Mouse (Mus musculus) limb, embryonic 13.5 days (tissue): ENCODE data around the gene Mpnd. TPM values are rescaled to one million over a fixed set of nuclear protein-coding genes. Genes with fewer than 3 reads are reported as not detected.

Experiments used
- ATAC-seq: fragments of 200-750 bp; cut with Nextera tagmentation; 2 replicates; pipeline ENCODE4 v1.8.0; 2017; ENCODE audit warnings: low read depth, moderate number of reproducible peaks, moderate TSS enrichment; ENCODE audit not compliant: low FRiP score
- H3K27ac ChIP-seq: fragments of 300-500 bp; sonication (generic); 2 replicates; pipeline ENCODE4 v1.5.1; 2015; ENCODE audit warnings: inconsistent platforms, mild to moderate bottlenecking, moderate library complexity
- H3K27me3 ChIP-seq: fragments of 300-500 bp; sonication (generic); 2 replicates; pipeline ENCODE4 v1.6.1; 2015; ENCODE audit warnings: mild to moderate bottlenecking, inconsistent platforms
- H3K36me3 ChIP-seq: fragments of 300-500 bp; sonication (generic); 2 replicates; pipeline ENCODE4 v1.6.1; 2015; ENCODE audit warnings: inconsistent platforms, mild to moderate bottlenecking, moderate library complexity
- H3K4me1 ChIP-seq: fragments of 300-500 bp; sonication (generic); 2 replicates; pipeline ENCODE4 v1.6.1; 2015; ENCODE audit warnings: inconsistent platforms
- H3K4me2 ChIP-seq: fragments of 300-500 bp; sonication (generic); replicated peaks from 2 replicates; pipeline ENCODE4 v1.6.1; 2015; ENCODE audit warnings: inconsistent platforms, mild to moderate bottlenecking, moderate library complexity
- H3K4me3 ChIP-seq: fragments of 300-500 bp; sonication (generic); 2 replicates; pipeline ENCODE4 v1.5.1; 2015; ENCODE audit warnings: moderate library complexity, mild to moderate bottlenecking, inconsistent platforms
- H3K9ac ChIP-seq: fragments of 300-500 bp; sonication (generic); 2 replicates; pipeline ENCODE4 v1.6.1; 2015; ENCODE audit warnings: mild to moderate bottlenecking, inconsistent platforms
- H3K9me3 ChIP-seq: fragments of 300-500 bp; sonication (generic); 2 replicates; pipeline ENCODE4 v1.6.1; 2016; ENCODE audit warnings: inconsistent platforms
- WGBS: fragments of 180-500 bp; shearing (Covaris S2); methylation state at CpG from one replicate; pipeline ENCODE4 v1.1.7; 2015; 5-methylcytosine and 5-hydroxymethylcytosine counted together
- polyA plus RNA-seq: library from polyadenylated mRNA; unstranded; fragments of >200 nt; fragmentation: Nextera tagmentation; extraction: Ambion mirVana; gene quantifications from 2 replicates; pipeline ENCODE4 v1.2.1, GENCODE M21; 2015

The Mpnd gene
- polyA plus RNA-seq, 1 experiment from 2014 or later: 109 TPM

- Histone ChIP-seq H3K36me3 (peaks cover 93% of the 10 kb centered on the region), H3K4me3 (no peak overlapping the region), H3K4me2 (no peak overlapping the region), H3K9ac (no peak overlapping the region), H3K27me3 (no peaks in the 10 kb centered on the region), H3K27ac (no peak overlapping the region), H3K4me1 (peaks cover 8% of the 10 kb centered on the region), H3K9me3 (no peaks in the 10 kb centered on the region)
- WGBS: 95% methylated on average over 9 of the region's 9 CpGs
- no peak for ATAC-seq
Observed at GRCm38 (mm10) chr17:56015293-56015692, 9.8 kb downstream of the Mpnd start.

- 87% methylated on average over 8 of the region's 8 CpGs for WGBS
- no peak overlapping the region for H3K27ac ChIP-seq
Observed at GRCm38 (mm10) chr17:56016382-56016781, 10.9 kb downstream of the Mpnd start.

GRCm38 (mm10) chr17:56016793-56017785 lies 11.6 kb downstream of the Mpnd start:
- WGBS: 81% methylated on average over 15 of the region's 15 CpGs

More at GRCm38 (mm10) chr17:56016382-56016781, 10.9 kb downstream of the Mpnd start:
- no peaks in the 10 kb centered on the region for H3K27me3 ChIP-seq
- no peak overlapping the region for H3K4me2 ChIP-seq
- no peak overlapping the region for H3K4me3 ChIP-seq
- no peaks in the 10 kb centered on the region for H3K9me3 ChIP-seq
- peaks cover 94% of the 10 kb centered on the region for H3K36me3 ChIP-seq
- no peak overlapping the region for H3K9ac ChIP-seq
- H3K4me1 ChIP-seq: no peaks in the 10 kb centered on the region
- no peak for ATAC-seq

GRCm38 (mm10) chr17:56017848-56018247 lies 12.3 kb downstream of the Mpnd start:
- Histone ChIP-seq H3K4me2 (no peak overlapping the region), H3K4me1 (0 out of 2 replicates have a peak, but pooled peaks cover 3% of the 10 kb centered on the region), H3K27me3 (no peaks in the 10 kb centered on the region), H3K9ac (0 out of 2 replicates have a peak overlapping the region, but pooled peaks have one; percentile 31), H3K9me3 (no peaks in the 10 kb centered on the region), H3K36me3 (peaks cover 86% of the 10 kb centered on the region), H3K4me3 (no peak overlapping the region), H3K27ac (no peak overlapping the region)
- ATAC-seq: no peak
- WGBS: 92% methylated on average over 7 of the region's 7 CpGs

More at GRCm38 (mm10) chr17:56016793-56017785, 11.6 kb downstream of the Mpnd start:
- Histone ChIP-seq H3K4me3 (no peak overlapping the region), H3K27me3 (no peaks in the 10 kb centered on the region), H3K9ac (no peak overlapping the region), H3K4me1 (0 out of 2 replicates have a peak, but pooled peaks cover 3% of the 10 kb centered on the region), H3K9me3 (no peaks in the 10 kb centered on the region), H3K4me2 (no peak overlapping the region), H3K36me3 (peaks cover 92% of the 10 kb centered on the region), H3K27ac (no peak overlapping the region)
- no peak for ATAC-seq

- no peak overlapping the region for H3K4me3 ChIP-seq
- H3K4me1 ChIP-seq: 0 out of 2 replicates have a peak, but pooled peaks cover 3% of the 10 kb centered on the region
- no peak overlapping the region for H3K27ac ChIP-seq
- H3K36me3 ChIP-seq: peaks cover 86% of the 10 kb centered on the region
- H3K9me3 ChIP-seq: no peaks in the 10 kb centered on the region
- 0 out of 2 replicates have a peak, but pooled peaks have one; percentile 22 for ATAC-seq
- 0 out of 2 replicates have a peak overlapping the region, but pooled peaks have one; percentile 31 for H3K9ac ChIP-seq
- no peaks in the 10 kb centered on the region for H3K27me3 ChIP-seq
- H3K4me2 ChIP-seq: no peak overlapping the region
- WGBS: 79% methylated on average over 20 of the region's 20 CpGs
Observed at GRCm38 (mm10) chr17:56018347-56019131, 13.0 kb downstream of the Mpnd start.

- Histone ChIP-seq H3K36me3 (peaks cover 84% of the 10 kb centered on the region), H3K27me3 (no peaks in the 10 kb centered on the region), H3K4me2 (no peak overlapping the region), H3K4me1 (0 out of 2 replicates have a peak, but pooled peaks cover 5% of the 10 kb centered on the region), H3K9me3 (no peaks in the 10 kb centered on the region), H3K4me3 (no peak overlapping the region), H3K9ac (no peak overlapping the region), H3K27ac (no peak overlapping the region)
- no peak for ATAC-seq
- 91% methylated on average over 6 of the region's 6 CpGs for WGBS
Observed at GRCm38 (mm10) chr17:56020400-56021084, 15.0 kb downstream of the Mpnd start.

- Histone ChIP-seq H3K36me3 (peaks cover 76% of the 10 kb centered on the region), H3K4me2 (no peak overlapping the region), H3K4me1 (0 out of 2 replicates have a peak, but pooled peaks cover 5% of the 10 kb centered on the region), H3K9me3 (no peaks in the 10 kb centered on the region), H3K9ac (no peak overlapping the region), H3K4me3 (no peak overlapping the region), H3K27ac (no peak overlapping the region), H3K27me3 (no peaks in the 10 kb centered on the region)
- WGBS: 79% methylated on average over 4 of the region's 4 CpGs
- ATAC-seq: no peak
Observed at GRCm38 (mm10) chr17:56021161-56021910, 15.8 kb downstream of the Mpnd start.

GRCm38 (mm10) chr17:56022131-56022988 lies 16.8 kb downstream of the Mpnd start:
- no peak for ATAC-seq
- no peak overlapping the region for H3K27ac ChIP-seq
- H3K27me3 ChIP-seq: no peaks in the 10 kb centered on the region
- 34% methylated on average over 2 of the region's 2 CpGs for WGBS
- no peak overlapping the region for H3K4me3 ChIP-seq
- no peak overlapping the region for H3K4me2 ChIP-seq
- peak overlapping the region; percentile 4; the same call in 1 of the 2 replicates for H3K9ac ChIP-seq
- 0 out of 2 replicates have a peak, but pooled peaks cover 5% of the 10 kb centered on the region for H3K4me1 ChIP-seq
- no peaks in the 10 kb centered on the region for H3K9me3 ChIP-seq
- peaks cover 73% of the 10 kb centered on the region for H3K36me3 ChIP-seq

GRCm38 (mm10) chr17:56022989-56023290 lies 17.4 kb downstream of the Mpnd start:
- Histone ChIP-seq H3K4me3 (no peak overlapping the region), H3K27me3 (no peaks in the 10 kb centered on the region), H3K9me3 (no peaks in the 10 kb centered on the region), H3K27ac (no peak overlapping the region), H3K9ac (peak overlapping the region; percentile 4; the same call in 1 of the 2 replicates), H3K36me3 (peaks cover 73% of the 10 kb centered on the region), H3K4me2 (no peak overlapping the region), H3K4me1 (0 out of 2 replicates have a peak, but pooled peaks cover 5% of the 10 kb centered on the region)
- no peak for ATAC-seq
- 83% methylated on average over 4 of the region's 4 CpGs for WGBS

- Histone ChIP-seq H3K27me3 (no peaks in the 10 kb centered on the region), H3K27ac (no peak overlapping the region), H3K4me3 (no peak overlapping the region), H3K4me1 (0 out of 2 replicates have a peak, but pooled peaks cover 7% of the 10 kb centered on the region), H3K9ac (no peak overlapping the region), H3K36me3 (peaks cover 73% of the 10 kb centered on the region), H3K4me2 (no peak overlapping the region), H3K9me3 (no peaks in the 10 kb centered on the region)
- 78% methylated on average over 5 of the region's 5 CpGs for WGBS
- no peak for ATAC-seq
Observed at GRCm38 (mm10) chr17:56023386-56023785, 17.9 kb downstream of the Mpnd start.
